Mouse (Mus musculus): Measurements from ENCODE around the gene Smap1. TPM values are rescaled to one million over a fixed set of nuclear protein-coding genes. Genes with fewer than 3 reads are reported as not detected.
"Not testable (repeated sequence)": the region's sequence is repeated elsewhere in the genome, so short reads cannot be mapped to it uniquely, and the experiment has no call there.

Gene Smap1
- 71.3 and 71.4 TPM in 2 replicates for polyA plus RNA-seq (2016; fragmentation: Nextera tagmentation; extraction: Ambion mirVana)

DNA sequence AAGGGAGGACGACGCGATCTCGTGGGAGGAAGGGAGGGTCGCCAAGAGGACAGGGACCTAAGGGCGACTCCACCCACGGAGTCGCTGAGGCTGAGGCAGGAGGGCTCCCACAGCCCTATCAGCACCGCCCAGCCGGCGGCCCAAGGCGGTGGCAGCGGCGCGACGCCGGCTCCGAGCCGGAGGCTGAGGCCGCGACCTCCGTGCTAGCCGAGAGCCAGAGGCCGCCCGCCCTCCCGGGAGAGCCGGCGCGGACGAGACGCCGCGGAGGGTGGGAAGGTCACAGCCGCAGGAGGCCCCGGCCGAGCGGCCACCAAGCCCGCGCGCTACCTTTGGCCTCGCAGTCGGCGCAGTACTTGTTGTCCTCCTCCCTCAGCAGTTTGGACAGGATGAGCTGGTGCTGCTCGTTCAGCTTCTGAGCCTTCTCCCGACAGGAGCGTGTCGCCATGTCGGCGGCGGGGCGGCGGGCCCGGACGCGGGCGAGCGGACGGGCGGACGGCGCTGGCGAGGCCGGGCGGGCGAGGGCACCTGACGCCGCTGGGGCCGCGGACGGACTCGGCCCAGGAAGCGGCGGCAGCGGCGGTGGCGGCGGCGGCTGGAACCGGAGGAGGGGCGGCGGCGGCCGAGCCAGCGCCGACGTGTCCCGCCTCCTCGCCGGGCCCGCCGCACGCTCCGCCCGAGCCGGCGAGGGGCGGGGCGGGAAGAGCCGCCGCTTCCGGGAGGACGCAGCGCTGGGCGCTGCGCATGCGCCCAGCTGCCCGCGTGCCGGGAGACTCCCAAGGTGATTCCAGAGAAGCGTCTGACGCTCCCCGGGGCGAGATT is at the start of gene Smap1:
Gene Smap1 (minus strand): TSS at position 607 of the 819 bp plus-strand sequence.
- no peaks in the 10 kb centered on the region for H3K27me3 ChIP-seq (replicated peaks)
- H3K9me3 ChIP-seq, result no peaks in the 10 kb centered on the region
- no peaks in the 10 kb centered on the region for H3K36me3 ChIP-seq
- peaks cover 12% of the 10 kb centered on the region for H3K4me1 ChIP-seq
- peak within 1 kb of the TSS; percentile 78 for H3K4me2 ChIP-seq (replicated peaks)
- peak within 1 kb of the TSS; percentile 86 for H3K27ac ChIP-seq
- peak within 1 kb of the TSS; percentile 90 for H3K9ac ChIP-seq
- ATAC-seq (ENCODE audit: low FRiP score, low read depth), result peak; percentile 93
- peak within 1 kb of the TSS; percentile 87 for H3K4me3 ChIP-seq
- WGBS, result under 1% methylated on average over 106 of the region's 113 CpGs

- WGBS, result 83% methylated on average over 4 of the region's 4 CpGs
Measured at GRCm38 (mm10) chr1:23971159-23971558, 49.0 kb upstream of the Smap1 start.

DNA sequence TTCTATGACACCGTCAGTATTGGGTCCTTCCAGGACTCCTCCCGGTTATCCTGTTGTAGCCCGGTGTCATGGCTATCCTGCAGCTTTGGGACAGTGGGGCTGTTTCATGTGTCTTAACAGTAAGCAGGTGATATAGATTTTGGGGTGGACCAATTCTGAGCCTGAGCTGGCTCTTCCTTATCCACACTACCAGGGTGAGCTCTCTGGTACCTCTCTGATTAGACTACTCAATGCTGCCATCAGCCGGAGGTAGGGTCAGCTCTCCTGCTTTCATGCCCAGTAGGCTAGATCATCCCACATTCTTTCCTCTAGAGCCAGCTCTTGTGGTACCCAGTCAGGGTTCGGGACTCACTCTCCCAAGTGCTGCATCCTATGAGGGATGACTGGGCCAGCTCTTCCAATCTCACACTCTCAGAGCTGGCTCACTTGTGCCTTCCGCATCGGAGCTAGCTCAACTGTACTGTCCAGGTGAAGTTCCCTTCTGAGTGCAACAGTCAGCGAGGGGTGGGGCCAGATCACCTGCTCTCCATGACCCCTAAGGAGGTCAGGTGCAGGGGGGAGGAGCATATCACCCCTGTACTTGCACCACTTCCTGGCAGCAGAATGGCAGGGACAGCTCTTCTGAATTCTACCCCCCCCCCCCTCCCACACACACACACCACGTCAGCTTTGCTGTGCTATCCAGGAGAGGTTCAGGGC is 46.1 kb upstream of the Smap1 start:
- Histone ChIP-seq H3K27me3 (replicated peaks) (no peaks in the 10 kb centered on the region), H3K4me1 (no peaks in the 10 kb centered on the region), H3K4me3 (no peak overlapping the region), H3K9ac (no peak overlapping the region), H3K4me2 (replicated peaks) (no peak overlapping the region), H3K36me3 (no peaks in the 10 kb centered on the region), H3K27ac (no peak overlapping the region), H3K9me3 (peaks cover 5% of the 10 kb centered on the region; the same call in 1 of the 2 replicates)
- ATAC-seq (ENCODE audit: low FRiP score, low read depth), result no peak
- 88% methylated on average over 9 of the region's 9 CpGs for WGBS

More at GRCm38 (mm10) chr1:23971159-23971558, 49.0 kb upstream of the Smap1 start:
- H3K4me1 ChIP-seq; H3K9me3 ChIP-seq; ATAC-seq (ENCODE audit: low FRiP score, low read depth); H3K4me3 ChIP-seq; H3K27ac ChIP-seq; H3K9ac ChIP-seq; H3K36me3 ChIP-seq; H3K4me2 ChIP-seq (replicated peaks); H3K27me3 ChIP-seq (replicated peaks): not testable (repeated sequence)

GRCm38 (mm10) chr1:23966226-23966625 is 44.1 kb upstream of the Smap1 start:
- 79% methylated on average over 1 of the region's 1 CpGs for WGBS
- no peak for ATAC-seq (ENCODE audit: low FRiP score, low read depth)
- H3K4me2 ChIP-seq (replicated peaks), result no peak overlapping the region

DNA sequence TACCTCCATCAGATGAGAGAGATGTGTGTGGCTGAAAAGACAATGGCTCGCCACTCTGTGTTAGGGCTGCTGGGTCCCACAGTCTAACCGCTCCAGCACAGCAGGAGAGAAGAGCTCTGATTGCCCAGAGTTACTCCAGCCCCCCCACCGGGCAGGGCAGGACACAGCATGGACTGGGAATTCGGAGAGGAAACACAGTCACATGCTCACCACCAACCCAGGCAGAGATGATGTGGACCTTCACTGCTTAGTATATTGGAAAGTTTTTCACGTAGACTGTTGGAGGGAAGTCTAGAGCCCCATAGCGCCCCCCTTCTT is 37.3 kb upstream of the Smap1 start:
- H3K9me3 ChIP-seq, result no peaks in the 10 kb centered on the region
- H3K4me1 ChIP-seq, result no peaks in the 10 kb centered on the region
- H3K9ac ChIP-seq, result no peak overlapping the region
- ATAC-seq (ENCODE audit: low FRiP score, low read depth), result no peak
- H3K4me3 ChIP-seq, result no peak overlapping the region
- H3K4me2 ChIP-seq (replicated peaks), result peak overlapping the region; percentile 43
- H3K27me3 ChIP-seq (replicated peaks), result no peaks in the 10 kb centered on the region
- 9% methylated on average over 6 of the region's 6 CpGs for WGBS
- no peaks in the 10 kb centered on the region for H3K36me3 ChIP-seq
- H3K27ac ChIP-seq, result no peak overlapping the region

More at GRCm38 (mm10) chr1:23966226-23966625, 44.1 kb upstream of the Smap1 start:
- Histone ChIP-seq H3K27ac (no peak overlapping the region), H3K9ac (no peak overlapping the region), H3K9me3 (peaks cover 5% of the 10 kb centered on the region; the same call in 1 of the 2 replicates), H3K4me1 (no peaks in the 10 kb centered on the region), H3K4me3 (no peak overlapping the region), H3K36me3 (no peaks in the 10 kb centered on the region), H3K27me3 (replicated peaks) (no peaks in the 10 kb centered on the region)

GRCm38 (mm10) chr1:23958668-23959414 is 36.7 kb upstream of the Smap1 start:
- 16% methylated on average over 13 of the region's 13 CpGs for WGBS
- Histone ChIP-seq H3K27me3 (replicated peaks) (no peaks in the 10 kb centered on the region), H3K9ac (no peak overlapping the region), H3K27ac (no peak overlapping the region), H3K4me2 (replicated peaks) (peak overlapping the region; percentile 43), H3K4me1 (no peaks in the 10 kb centered on the region), H3K4me3 (no peak overlapping the region), H3K36me3 (no peaks in the 10 kb centered on the region), H3K9me3 (no peaks in the 10 kb centered on the region)
- ATAC-seq (ENCODE audit: low FRiP score, low read depth), result no peak

DNA sequence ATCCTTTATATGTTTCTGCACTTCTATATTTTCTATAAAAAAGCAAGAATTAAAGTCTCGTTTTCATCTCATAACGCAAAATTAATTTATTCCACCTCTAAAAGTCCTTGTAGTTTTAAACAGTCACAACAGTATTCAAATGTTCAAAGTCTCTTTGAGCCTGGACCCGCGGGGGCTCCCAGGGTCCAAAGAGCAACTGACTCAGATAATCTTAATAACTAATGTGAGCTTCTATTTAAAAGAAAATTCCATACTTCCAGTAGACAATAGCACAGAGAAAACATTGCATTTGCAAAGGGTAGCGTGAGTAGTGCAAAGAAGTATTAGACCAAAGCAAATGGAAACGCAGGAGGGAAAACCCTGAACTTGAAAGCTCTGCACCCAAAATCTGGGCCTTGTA is 36.0 kb upstream of the Smap1 start:
- Histone ChIP-seq H3K9ac (no peak overlapping the region), H3K9me3 (no peaks in the 10 kb centered on the region), H3K4me1 (no peaks in the 10 kb centered on the region), H3K4me2 (replicated peaks) (no peak overlapping the region), H3K4me3 (no peak overlapping the region), H3K27me3 (replicated peaks) (no peaks in the 10 kb centered on the region), H3K27ac (no peak overlapping the region), H3K36me3 (no peaks in the 10 kb centered on the region)
- ATAC-seq (ENCODE audit: low FRiP score, low read depth), result no peak
- WGBS, result 89% methylated on average over 6 of the region's 6 CpGs

GRCm38 (mm10) chr1:23955539-23955938 is 33.4 kb upstream of the Smap1 start:
- no peaks in the 10 kb centered on the region for H3K9me3 ChIP-seq
- no peak overlapping the region for H3K4me2 ChIP-seq (replicated peaks)
- 88% methylated on average over 4 of the region's 4 CpGs for WGBS
- H3K9ac ChIP-seq, result no peak overlapping the region
- H3K4me3 ChIP-seq, result no peak overlapping the region
- H3K27me3 ChIP-seq (replicated peaks), result no peaks in the 10 kb centered on the region
- H3K27ac ChIP-seq, result no peak overlapping the region
- ATAC-seq (ENCODE audit: low FRiP score, low read depth), result no peak
- H3K36me3 ChIP-seq, result no peaks in the 10 kb centered on the region
- H3K4me1 ChIP-seq, result no peaks in the 10 kb centered on the region

GRCm38 (mm10) chr1:23953921-23954320 is 31.8 kb upstream of the Smap1 start:
- Histone ChIP-seq H3K27me3 (replicated peaks) (no peaks in the 10 kb centered on the region), H3K9ac (no peak overlapping the region), H3K4me2 (replicated peaks) (no peak overlapping the region), H3K4me3 (no peak overlapping the region), H3K36me3 (no peaks in the 10 kb centered on the region), H3K4me1 (no peaks in the 10 kb centered on the region), H3K27ac (no peak overlapping the region), H3K9me3 (no peaks in the 10 kb centered on the region)
- ATAC-seq (ENCODE audit: low FRiP score, low read depth), result no peak
- WGBS, result 85% methylated on average over 13 of the region's 13 CpGs

DNA sequence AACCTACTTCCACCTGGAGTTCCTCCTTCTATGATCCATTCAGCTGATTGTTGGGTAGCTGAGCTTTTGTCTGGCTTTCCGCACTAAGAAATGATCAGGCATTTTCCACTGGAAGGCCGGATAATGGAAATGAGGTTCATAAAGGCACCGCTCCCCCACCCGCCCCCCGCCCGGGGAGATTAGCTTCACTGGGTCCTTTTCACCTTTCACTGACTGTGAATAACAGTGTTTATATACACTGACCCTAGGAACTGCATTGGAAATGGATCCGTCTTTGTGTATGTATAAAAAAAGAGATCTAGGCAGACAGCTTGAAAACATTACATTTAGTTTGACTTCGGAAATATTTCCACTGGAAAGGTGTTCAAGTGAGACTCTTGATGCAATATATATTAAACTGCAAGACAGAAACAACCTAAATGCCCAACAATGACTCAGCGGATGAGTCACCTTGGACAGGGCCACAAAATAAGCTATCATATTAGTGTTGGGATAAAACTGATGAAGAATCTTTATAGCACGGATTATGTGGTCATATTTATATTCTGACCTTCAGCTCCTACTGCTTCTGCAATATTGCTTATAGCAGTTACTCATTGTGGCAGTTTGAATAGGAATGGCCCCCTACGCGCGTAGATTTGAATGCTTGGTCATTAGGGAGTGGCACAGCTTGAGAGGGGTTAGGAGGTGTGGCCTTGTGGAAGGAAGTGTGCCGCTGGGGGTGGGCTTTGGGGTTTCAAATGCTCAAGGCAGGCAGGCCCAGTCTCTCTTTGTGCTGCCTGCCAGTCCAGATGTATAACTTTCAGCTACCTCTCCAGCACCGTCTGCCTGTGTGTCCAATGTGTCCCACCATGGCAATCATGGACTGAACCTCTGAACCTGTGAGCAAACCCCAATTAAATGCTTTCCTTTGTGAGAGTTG is 26.9 kb upstream of the Smap1 start:
- Histone ChIP-seq H3K36me3 (no peaks in the 10 kb centered on the region), H3K27me3 (replicated peaks) (no peaks in the 10 kb centered on the region), H3K4me1 (no peaks in the 10 kb centered on the region), H3K9ac (no peak overlapping the region), H3K4me3 (no peak overlapping the region), H3K9me3 (no peaks in the 10 kb centered on the region), H3K4me2 (replicated peaks) (no peak overlapping the region), H3K27ac (no peak overlapping the region)
- 78% methylated on average over 15 of the region's 15 CpGs for WGBS
- ATAC-seq (ENCODE audit: low FRiP score, low read depth), result no peak

DNA sequence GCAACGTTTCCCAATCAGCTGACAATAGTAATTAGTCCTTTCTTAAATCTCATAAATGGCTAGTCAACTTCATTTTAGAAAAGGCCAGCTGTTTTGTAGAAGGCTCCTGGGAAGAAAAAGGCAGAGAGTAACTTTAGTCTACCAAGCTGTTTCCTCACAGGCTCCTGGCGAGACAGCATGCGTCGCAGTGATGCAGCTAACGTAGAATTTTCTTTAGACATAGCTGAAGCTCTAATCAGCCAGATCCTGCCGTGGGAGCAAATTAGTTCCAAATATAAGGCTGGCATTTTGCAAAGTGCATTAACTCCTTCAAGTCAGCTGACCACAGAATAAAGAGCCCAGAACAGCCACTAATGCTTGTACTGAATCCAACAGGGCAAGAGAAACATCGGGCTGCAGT is 26.2 kb upstream of the Smap1 start:
- Histone ChIP-seq H3K4me3 (no peak overlapping the region), H3K4me1 (no peaks in the 10 kb centered on the region), H3K36me3 (no peaks in the 10 kb centered on the region), H3K9me3 (no peaks in the 10 kb centered on the region), H3K4me2 (replicated peaks) (no peak overlapping the region), H3K27me3 (replicated peaks) (no peaks in the 10 kb centered on the region), H3K27ac (no peak overlapping the region), H3K9ac (no peak overlapping the region)
- 76% methylated on average over 7 of the region's 7 CpGs for WGBS
- ATAC-seq (ENCODE audit: low FRiP score, low read depth), result no peak
